Mouse (Mus musculus): ENCODE results near the gene Sumo3.

Sumo3 gene

DNA sequence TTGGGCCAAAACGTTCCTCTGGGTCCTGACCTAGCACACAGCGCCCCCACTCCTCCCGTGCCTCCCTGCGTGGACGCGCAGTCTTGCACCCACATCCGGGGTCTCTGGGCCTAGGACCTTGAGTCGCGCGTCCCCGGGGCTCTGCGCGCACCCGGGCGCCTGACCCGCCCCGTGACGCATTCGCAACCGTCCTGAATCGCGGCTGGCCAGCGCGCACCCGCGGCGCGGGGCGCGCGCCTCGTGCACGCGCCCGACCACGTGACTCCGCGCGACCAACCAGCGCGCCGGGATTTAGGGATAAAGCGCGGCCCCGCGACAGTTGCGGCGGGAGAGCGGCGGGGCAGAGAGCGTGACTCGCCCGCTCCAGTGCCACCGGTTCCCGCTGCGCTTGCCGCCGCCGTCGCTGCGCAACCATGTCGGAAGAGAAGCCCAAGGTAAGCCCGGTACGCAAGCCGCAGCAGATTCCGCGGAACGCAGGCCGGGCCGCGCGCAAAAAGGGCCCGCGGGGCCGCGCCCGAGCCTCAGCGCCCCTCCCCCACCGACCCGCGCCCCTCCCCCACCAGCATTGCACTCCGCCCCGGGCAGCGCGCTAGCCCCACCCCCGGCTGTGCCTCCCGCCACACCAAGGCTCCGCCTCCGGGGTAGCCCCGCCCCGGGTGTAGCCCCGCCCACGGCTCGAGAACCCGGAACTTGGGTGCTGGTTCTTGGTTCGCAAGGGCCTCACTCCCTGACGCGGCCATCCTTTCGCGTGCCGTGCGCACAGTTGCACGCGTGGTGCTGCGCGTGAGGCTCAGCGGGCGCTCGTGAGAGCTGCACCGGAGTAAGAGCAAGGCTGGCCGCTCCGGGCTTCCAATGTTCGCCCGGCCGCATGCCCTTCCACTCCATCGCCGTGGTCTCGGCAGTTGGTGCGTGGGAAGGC, at the start of gene Sumo3, which contains the start of gene Gm49325:
TSS of gene Sumo3 (plus strand) at position 190 of the 919 bp plus-strand sequence.
TSS of gene Gm49325 (plus strand) at position 290 of the 919 bp plus-strand sequence.
- DNase-seq (ENCODE audit: low spot score in 2 of 2) = peak; percentile 99 to 100

- DNase-seq (ENCODE audit: low spot score in 2 of 2) = no peak
Measured at GRCm38 (mm10) chr10:77556631-77557030, 49.3 kb upstream of the Sumo3 start.

GRCm38 (mm10) chr10:77557641-77558040, 48.3 kb upstream of the Sumo3 start:
- no peak for DNase-seq (ENCODE audit: low spot score in 2 of 2)

DNA sequence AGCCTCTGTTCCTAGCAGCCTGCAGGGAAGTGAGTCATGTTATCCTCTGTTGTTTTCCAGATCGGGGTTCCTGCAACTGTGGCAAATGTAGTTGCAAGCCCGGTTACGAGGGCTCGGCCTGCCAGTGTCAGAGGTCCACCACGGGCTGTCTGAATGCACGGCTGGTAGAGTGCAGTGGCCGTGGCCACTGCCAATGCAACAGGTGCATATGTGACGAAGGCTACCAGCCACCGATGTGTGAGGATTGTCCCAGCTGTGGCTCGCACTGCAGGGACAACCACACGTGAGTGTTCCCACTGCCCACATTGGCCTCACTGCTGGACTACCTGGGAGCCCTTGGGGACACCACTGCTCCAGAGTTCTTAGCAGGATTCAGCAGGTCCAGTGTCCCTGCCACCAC, 45.8 kb upstream of the Sumo3 start:
- DNase-seq (ENCODE audit: low spot score in 2 of 2) = no peak

GRCm38 (mm10) chr10:77560830-77561229, 45.1 kb upstream of the Sumo3 start:
- no peak for DNase-seq (ENCODE audit: low spot score in 2 of 2)

- DNase-seq (ENCODE audit: low spot score in 2 of 2) = no peak
Measured at GRCm38 (mm10) chr10:77561508-77561907, 44.4 kb upstream of the Sumo3 start.

- no peak for DNase-seq (ENCODE audit: low spot score in 2 of 2)
Measured at GRCm38 (mm10) chr10:77565005-77565404, 40.9 kb upstream of the Sumo3 start.

GRCm38 (mm10) chr10:77566651-77567050, 39.2 kb upstream of the Sumo3 start:
- DNase-seq (ENCODE audit: low spot score in 2 of 2) = peak; percentile 73 to 88

DNA sequence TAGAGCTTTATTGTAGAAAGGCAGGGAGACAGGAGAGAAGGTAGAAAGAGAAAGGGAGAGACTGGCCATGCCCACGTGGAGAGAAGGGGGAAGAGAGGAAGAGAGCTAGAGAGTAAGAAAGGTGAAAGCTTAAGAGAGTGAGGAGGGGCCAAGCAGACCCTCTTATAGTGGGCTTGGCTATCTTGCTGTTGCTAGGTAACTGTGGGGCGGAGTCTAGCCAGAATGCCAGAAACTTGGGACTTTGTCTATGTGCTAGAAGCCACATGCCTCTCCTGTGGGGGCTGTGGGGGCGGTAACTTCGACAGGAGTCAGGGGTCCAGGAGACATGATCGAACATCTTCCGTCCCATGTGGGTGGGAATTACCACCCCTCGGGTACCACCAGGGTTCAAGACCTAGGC, 36.4 kb upstream of the Sumo3 start:
- DNase-seq (ENCODE audit: low spot score in 2 of 2) = no peak

DNA sequence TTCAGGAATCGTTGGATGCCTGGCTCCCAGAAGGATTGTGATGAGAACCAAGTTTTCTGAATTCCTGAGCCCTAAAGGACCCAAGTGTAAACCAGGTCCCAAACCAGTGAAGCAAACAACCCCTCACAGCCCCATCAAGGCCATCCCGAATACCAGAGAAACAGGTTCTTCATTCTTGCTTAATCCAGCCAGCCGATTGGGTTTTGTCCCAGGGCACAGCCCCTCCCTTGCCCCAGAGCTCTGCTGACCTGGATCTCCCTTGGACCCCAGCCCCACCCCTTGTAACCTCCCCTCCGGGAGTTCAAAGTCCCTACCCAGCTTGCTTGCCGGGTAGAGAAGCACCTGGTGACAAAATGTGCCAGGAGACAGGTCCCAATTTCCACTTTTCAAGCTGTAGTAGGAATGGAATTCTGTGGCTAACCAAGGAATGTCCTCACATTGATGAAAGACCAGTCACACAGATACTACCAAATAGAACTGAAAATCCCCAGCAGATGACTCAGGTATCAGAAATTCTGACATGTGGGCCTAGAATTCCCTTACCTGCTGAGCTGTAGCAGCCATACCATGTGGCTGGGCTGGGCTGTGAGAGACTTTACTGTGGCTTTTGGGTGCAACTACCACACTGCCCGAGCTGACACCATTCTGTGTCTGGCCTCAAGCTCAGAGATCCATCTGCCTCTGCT, 35.8 kb upstream of the Sumo3 start:
- no peak for DNase-seq (ENCODE audit: low spot score in 2 of 2)

DNA sequence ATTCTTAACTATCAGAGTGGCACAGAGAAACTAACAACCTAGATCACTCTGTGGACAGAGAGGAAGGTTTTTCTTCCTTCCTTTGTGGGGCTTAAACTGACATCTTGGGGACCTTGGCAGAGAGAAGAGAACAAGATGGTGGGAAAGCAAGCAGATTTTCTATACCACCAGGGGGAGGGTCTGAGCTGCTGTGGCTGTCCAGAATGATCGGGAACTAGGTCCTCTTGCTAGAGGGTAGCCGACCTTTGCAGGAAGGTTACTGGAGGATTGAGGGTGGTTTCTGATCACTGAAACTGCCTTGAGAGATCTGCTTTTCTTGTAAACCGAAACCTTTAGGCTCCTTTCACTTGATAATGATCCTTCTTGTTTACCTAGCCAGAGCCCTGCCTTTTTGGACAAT, 33.7 kb upstream of the Sumo3 start:
- no peak for DNase-seq (ENCODE audit: low spot score in 2 of 2)

DNA sequence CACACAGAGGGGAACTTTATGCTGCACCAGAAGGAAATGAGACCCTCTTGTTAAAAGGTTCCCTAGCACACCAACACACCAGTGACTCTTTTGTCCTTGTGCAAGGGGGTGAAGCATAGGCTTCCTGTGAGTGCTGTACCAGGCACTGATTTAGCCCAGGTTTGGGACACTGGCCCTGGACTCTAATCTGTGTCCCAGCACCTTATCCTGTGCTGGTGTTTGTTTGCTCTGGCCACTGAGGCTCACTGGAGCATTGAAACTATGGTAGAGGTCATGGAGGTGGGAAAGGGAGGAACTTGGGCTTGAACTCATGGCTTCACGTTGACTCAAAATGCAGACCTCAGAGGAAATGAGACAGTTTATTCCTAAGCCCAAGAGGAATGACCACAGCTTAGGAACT, 32.7 kb upstream of the Sumo3 start:
- DNase-seq (ENCODE audit: low spot score in 2 of 2) = no peak

DNA sequence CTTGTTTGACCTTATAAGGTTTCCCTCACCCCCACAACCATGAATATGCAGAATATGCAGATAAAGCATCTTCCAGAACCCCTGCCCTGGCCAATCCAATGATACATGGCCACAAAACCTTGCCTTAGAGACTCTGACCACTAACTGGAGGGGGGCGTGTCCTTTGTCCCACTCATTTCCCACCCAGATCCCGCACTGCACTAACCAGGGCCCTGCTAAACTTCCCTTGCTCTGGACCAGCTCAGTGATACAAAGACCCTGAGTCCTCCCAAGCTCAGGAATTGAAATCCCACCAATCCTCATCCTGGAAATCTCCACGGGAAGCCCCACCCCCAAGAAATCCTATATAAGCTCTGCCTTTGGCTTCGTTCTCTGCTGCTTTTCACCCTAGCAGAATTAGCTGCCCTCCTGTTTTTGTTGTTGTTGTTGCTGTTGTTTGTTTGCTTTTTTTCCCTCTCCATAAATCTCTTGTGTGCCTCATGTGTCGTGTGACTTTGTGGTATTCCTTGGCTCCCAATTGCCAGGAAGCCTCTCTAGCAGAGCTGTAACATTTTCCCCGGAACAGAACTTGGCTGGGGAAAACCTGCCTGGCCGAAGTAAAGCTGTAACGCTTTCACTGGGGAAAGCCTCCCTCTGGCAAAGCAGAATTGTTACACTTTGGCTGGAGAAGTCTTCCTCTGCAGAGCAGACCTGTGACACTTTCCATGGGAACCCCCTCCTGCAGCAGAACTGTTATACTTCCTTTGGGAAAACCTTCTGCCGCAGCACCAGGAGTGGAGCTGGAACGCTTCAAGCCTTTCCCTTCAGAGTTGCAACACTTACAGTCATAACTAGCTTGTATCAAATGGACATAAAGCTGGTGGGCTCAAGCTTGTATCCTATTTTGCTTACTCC, 25.6 kb upstream of the Sumo3 start:
- DNase-seq (ENCODE audit: low spot score in 2 of 2) = no peak

- no peak for DNase-seq (ENCODE audit: low spot score in 2 of 2)
Measured at GRCm38 (mm10) chr10:77581023-77581407, 24.9 kb upstream of the Sumo3 start.

DNA sequence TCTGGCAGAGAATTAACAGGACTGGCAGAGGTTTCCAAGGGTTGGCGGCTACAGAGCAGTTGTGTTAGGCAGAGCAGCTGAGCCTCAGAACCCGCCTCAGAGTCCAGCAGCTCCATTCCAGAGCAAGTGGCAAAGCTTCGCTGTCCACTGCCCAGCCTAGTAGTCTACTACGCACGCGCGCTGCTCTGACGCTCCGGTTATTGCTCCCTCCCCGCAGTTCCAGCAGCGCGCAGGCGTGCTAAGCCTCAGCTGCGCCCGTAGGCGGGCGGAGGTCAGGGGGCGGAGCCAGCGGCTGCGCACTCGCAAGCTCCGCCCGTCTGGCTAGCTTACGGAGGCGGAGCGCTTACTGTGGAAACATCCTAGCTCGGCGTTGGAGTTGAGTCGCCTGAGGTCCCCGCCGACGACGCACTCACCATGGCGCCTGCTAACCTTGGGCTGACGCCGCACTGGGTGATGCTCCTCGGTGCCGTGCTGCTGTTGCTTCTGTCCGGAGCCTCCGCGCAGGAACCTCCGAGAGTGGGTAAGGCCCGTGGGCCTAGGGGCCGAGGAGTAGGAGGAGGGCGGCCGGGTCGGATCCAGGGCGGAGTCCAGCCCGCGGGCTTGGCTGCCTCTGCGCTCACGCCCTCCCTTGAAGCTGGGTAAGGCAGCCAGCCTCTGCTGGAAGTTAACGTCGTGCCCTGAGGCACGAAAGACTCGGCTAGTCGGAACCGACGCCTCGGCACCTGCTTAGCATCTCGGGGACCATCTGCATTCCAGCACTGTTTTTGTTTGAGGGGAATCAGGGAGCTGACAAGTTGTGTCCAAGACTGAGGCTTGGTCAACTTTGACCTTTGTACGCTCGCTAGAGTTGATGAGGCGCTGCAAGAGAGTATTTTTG, 24.3 kb upstream of the Sumo3 start, which contains the start of gene Pttg1ip:
TSS of gene Pttg1ip (plus strand) at position 313 of the 877 bp plus-strand sequence.
- peak; percentile 92 to 94 for DNase-seq (ENCODE audit: low spot score in 2 of 2)

GRCm38 (mm10) chr10:77582285-77582618, 23.6 kb upstream of the Sumo3 start:
- DNase-seq (ENCODE audit: low spot score in 2 of 2) = no peak

DNA sequence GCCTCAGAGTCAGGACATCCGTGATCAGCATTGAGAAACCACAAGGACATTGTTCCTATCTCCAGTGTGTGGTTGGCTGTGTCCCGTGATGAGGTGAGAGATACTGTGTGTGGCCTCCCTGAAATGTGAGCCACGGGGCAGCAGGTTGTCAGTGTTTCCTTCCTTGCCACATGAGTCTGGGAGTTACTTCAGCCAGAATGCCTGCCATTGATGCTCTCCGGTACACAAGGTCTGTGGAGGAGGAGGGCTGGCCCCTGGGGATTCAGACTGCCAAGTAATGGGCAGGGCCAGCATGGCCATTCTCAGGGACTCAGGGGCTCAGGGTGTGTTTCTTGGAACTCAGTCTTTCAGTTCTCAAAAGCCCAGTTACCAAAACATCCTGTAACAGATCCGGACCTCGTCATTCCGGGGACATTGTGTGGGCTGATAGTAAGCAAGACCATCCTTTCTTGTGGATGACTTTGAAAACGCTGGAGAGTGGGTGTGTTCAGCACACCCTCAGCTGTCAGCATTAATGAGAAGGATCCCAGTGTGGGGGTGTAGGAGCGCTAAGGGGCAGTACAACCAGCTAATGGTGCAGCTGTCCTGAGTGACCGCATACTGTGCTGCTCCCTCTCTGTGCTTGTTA, 22.0 kb upstream of the Sumo3 start:
- DNase-seq (ENCODE audit: low spot score in 2 of 2) = no peak

- no peak for DNase-seq (ENCODE audit: low spot score in 2 of 2)
Measured at GRCm38 (mm10) chr10:77586637-77587036, 19.3 kb upstream of the Sumo3 start.

DNA sequence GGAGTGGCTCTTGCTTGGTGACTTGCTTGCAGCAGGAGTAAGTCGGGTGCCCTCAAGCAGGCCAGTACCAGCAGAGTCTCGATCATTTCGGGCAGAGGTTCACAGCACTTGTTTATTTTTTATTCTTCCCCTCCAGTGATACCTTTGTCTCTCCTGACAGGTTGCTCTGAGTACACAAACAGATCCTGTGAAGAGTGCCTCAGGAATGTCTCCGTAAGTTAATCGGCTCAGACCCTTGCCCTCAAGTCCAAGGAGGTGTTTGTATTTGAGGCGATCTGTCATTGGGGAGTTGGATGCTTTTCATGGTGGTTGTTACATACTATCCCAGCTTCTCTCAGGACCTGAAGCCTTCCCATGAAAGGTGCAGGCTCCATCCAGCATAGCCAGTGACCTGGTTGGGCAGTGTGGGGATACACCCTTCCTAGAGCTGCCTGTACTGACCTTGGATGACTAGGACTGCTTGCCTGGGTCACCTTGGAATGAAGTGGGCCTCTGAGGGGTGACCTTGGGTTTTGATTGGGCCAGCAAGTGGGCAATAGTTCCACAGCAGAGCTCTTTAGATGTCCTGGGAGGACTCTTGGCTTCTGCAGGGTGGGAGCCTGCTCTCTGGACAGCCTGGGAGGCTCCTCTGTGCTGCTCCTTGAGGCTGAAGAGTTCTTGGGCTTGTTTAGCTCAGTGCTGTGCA, 18.7 kb upstream of the Sumo3 start:
- DNase-seq (ENCODE audit: low spot score in 2 of 2) = no peak

DNA sequence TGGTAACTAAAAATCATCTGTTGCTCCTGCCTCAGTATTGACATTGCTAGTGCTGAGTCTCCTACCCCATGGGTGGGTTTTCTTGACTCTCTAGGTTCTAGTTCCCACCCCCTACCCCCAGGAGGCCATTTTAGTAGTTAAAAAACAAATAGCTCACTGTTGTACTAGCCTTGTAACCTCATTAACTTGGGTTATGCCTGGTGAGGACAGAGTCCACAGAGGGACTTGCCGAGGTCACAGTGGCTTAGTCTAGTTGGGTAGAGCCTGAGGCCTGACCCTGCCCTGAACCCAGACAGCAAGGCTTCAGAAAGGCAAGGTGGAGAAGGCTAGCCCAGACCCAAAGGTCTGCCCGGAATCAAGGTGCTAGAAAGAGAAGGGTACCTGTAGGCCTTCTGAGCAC, 17.9 kb upstream of the Sumo3 start:
- no peak for DNase-seq (ENCODE audit: low spot score in 2 of 2)

Data from spleen, postnatal 14 days (tissue).